Mouse (Mus musculus): ENCODE measurements around the gene C2cd6. TPM values are rescaled to one million over a fixed set of nuclear protein-coding genes. Genes with fewer than 3 reads are reported as not detected.
A peak's percentile ranks its signal among the peaks of the same experiment; 100 is the strongest.

The C2cd6 gene
- not detected in 2 replicates for polyA plus RNA-seq (2012)

- H3K9me3 ChIP-seq (ENCODE audit: control insufficient read depth, low read length): no peaks in the 10 kb centered on the region
- no peaks in the 10 kb centered on the region; the same call in 1 of the 2 replicates for H3K36me3 ChIP-seq (ENCODE audit: control insufficient read depth)
- H3K27me3 ChIP-seq (ENCODE audit: control insufficient read depth): no peaks in the 10 kb centered on the region
- H3K4me1 ChIP-seq (ENCODE audit: control insufficient read depth): no peaks in the 10 kb centered on the region
- H3K4me3 ChIP-seq (replicated peaks): no peak within 1 kb of the TSS
- no peak for TF ChIP-seq GATA1 (IDR thresholded peaks at IDR 0.05; ENCODE audit: low read length)
- no peak for TF ChIP-seq TAL1 (IDR thresholded peaks at IDR 0.05; ENCODE audit: low read length)
These were observed at the start of gene C2cd6 for GRCm38 (mm10) chr1:59094705-59095104. C2cd6 (minus strand) TSS chr1:59094900.

DNA sequence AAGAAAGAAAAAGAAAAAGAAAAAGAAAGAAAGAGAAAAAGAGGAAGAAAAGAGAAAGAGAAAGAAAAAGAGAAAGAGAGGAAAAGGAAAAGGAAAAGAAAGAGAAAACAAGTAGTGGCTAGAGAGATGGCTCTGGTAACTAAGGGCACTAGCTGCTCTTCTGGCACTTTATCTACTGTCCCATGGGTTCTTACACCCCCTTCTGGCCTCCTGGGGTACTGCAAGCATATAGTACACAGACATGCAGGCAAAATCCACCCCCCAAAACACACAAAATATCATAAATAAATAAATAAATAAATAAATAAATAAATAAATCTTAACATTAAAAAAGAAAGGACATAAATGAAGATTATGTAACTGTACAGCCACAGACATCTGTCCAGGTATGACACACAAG, 48.1 kb upstream of the C2cd6 start:
- TF ChIP-seq TAL1 (IDR thresholded peaks at IDR 0.05; ENCODE audit: low read length) (no peak), GATA1 (IDR thresholded peaks at IDR 0.05; ENCODE audit: low read length) (no peak)
- Histone ChIP-seq H3K4me3 (replicated peaks) (no peak overlapping the region), H3K36me3 (ENCODE audit: control insufficient read depth) (no peaks in the 10 kb centered on the region)

DNA sequence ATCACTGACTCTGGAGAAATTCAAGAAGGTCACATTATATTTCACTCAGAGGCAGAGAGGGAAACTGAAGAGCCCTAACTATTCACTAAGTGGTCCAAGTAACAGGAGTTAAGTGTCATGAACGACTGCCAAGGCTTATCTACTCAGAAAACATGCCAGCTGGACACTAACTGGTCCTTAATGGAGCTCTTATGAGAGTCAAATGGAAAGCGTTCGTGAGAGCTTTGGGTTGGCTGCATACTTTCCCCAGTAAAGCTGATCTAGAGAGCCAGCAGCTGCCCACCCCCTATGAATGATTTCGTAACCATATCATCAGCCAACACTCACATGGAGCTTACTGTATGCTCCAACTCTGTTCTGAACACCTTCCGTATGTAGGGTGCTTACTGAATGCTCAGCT, 39.7 kb upstream of the C2cd6 start:
- no peaks in the 10 kb centered on the region; the same call in 1 of the 2 replicates for H3K4me1 ChIP-seq (ENCODE audit: control insufficient read depth)
- no peak for TF ChIP-seq GATA1 (IDR thresholded peaks at IDR 0.05; ENCODE audit: low read length)
- no peak for TF ChIP-seq TAL1 (IDR thresholded peaks at IDR 0.05; ENCODE audit: low read length)
- H3K36me3 ChIP-seq (ENCODE audit: control insufficient read depth): no peaks in the 10 kb centered on the region
- no peak overlapping the region for H3K4me3 ChIP-seq (replicated peaks)
- H3K9me3 ChIP-seq (ENCODE audit: control insufficient read depth, low read length): no peaks in the 10 kb centered on the region
- H3K27me3 ChIP-seq (ENCODE audit: control insufficient read depth): no peaks in the 10 kb centered on the region

More for the DNA sequence above, 48.1 kb upstream of the C2cd6 start:
- H3K27me3 ChIP-seq (ENCODE audit: control insufficient read depth): no peaks in the 10 kb centered on the region
- no peaks in the 10 kb centered on the region; the same call in none of the 2 replicates for H3K4me1 ChIP-seq (ENCODE audit: control insufficient read depth)
- no peaks in the 10 kb centered on the region for H3K9me3 ChIP-seq (ENCODE audit: control insufficient read depth, low read length)

GRCm38 (mm10) chr1:59128879-59129278, 34.2 kb upstream of the C2cd6 start:
- Histone ChIP-seq H3K4me3 (replicated peaks) (no peak overlapping the region), H3K27me3 (ENCODE audit: control insufficient read depth) (no peaks in the 10 kb centered on the region), H3K4me1 (ENCODE audit: control insufficient read depth) (no peaks in the 10 kb centered on the region), H3K9me3 (ENCODE audit: control insufficient read depth, low read length) (no peaks in the 10 kb centered on the region), H3K36me3 (ENCODE audit: control insufficient read depth) (no peaks in the 10 kb centered on the region)
- no peak for TF ChIP-seq TAL1 (IDR thresholded peaks at IDR 0.05; ENCODE audit: low read length)
- TF ChIP-seq GATA1 (IDR thresholded peaks at IDR 0.05; ENCODE audit: low read length): no peak

GRCm38 (mm10) chr1:59125558-59125957, 30.9 kb upstream of the C2cd6 start:
- no peaks in the 10 kb centered on the region for H3K36me3 ChIP-seq (ENCODE audit: control insufficient read depth)
- TF ChIP-seq TAL1 (IDR thresholded peaks at IDR 0.05; ENCODE audit: low read length) (no peak), GATA1 (IDR thresholded peaks at IDR 0.05; ENCODE audit: low read length) (no peak)
- H3K4me1 ChIP-seq (ENCODE audit: control insufficient read depth): peaks cover 5% of the 10 kb centered on the region
- H3K4me3 ChIP-seq (replicated peaks): no peak overlapping the region
- H3K27me3 ChIP-seq (ENCODE audit: control insufficient read depth): no peaks in the 10 kb centered on the region
- H3K9me3 ChIP-seq (ENCODE audit: control insufficient read depth, low read length): no peaks in the 10 kb centered on the region

- TF ChIP-seq TAL1 (IDR thresholded peaks at IDR 0.05; ENCODE audit: low read length) (no peak), GATA1 (IDR thresholded peaks at IDR 0.05; ENCODE audit: low read length) (no peak)
- Histone ChIP-seq H3K9me3 (ENCODE audit: control insufficient read depth, low read length) (no peaks in the 10 kb centered on the region), H3K4me1 (ENCODE audit: control insufficient read depth) (peaks cover 19% of the 10 kb centered on the region), H3K4me3 (replicated peaks) (peak within 1 kb of the TSS; percentile 84), H3K27me3 (ENCODE audit: control insufficient read depth) (no peaks in the 10 kb centered on the region), H3K36me3 (ENCODE audit: control insufficient read depth) (no peaks in the 10 kb centered on the region; the same call in 1 of the 2 replicates)
These were observed 25.2 kb upstream of the C2cd6 start, which contains the start of gene Tmem237 for GRCm38 (mm10) chr1:59119720-59120457. Tmem237 (minus strand) TSS chr1:59120408.

- H3K4me3 ChIP-seq (replicated peaks): no peak overlapping the region
- no peaks in the 10 kb centered on the region for H3K27me3 ChIP-seq (ENCODE audit: control insufficient read depth)
- peaks cover 3% of the 10 kb centered on the region for H3K4me1 ChIP-seq (ENCODE audit: control insufficient read depth)
- H3K36me3 ChIP-seq (ENCODE audit: control insufficient read depth): peaks cover 3% of the 10 kb centered on the region; the same call in 1 of the 2 replicates
- H3K9me3 ChIP-seq (ENCODE audit: control insufficient read depth, low read length): no peaks in the 10 kb centered on the region
- TF ChIP-seq TAL1 (IDR thresholded peaks at IDR 0.05; ENCODE audit: low read length) (no peak), GATA1 (IDR thresholded peaks at IDR 0.05; ENCODE audit: low read length) (no peak)
These were observed 15.8 kb upstream of the C2cd6 start for GRCm38 (mm10) chr1:59110524-59110923.

DNA sequence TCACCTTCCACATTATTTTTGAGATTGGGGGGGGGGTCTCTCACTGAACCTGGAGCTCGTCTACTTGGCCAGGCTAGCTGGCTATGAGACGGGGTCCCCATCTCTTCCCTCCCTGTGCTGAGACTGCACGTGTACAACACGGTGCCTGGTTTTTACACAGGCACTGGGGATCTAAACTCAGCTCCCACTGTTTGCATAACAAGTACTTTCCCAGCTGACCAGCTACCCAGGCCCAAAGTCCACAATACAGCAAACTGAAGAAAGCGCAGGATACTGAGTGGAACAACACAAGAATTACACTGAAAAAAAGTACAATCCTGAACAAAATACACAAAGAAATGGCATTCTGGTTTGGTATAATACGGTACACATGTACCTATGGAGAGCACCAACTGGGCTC, 7.4 kb upstream of the C2cd6 start:
- Histone ChIP-seq H3K27me3 (ENCODE audit: control insufficient read depth) (no peaks in the 10 kb centered on the region), H3K36me3 (ENCODE audit: control insufficient read depth) (no peaks in the 10 kb centered on the region; the same call in 1 of the 2 replicates), H3K4me1 (ENCODE audit: control insufficient read depth) (no peaks in the 10 kb centered on the region), H3K9me3 (ENCODE audit: control insufficient read depth, low read length) (no peaks in the 10 kb centered on the region), H3K4me3 (replicated peaks) (no peak overlapping the region)
- TF ChIP-seq GATA1 (IDR thresholded peaks at IDR 0.05; ENCODE audit: low read length) (no peak), TAL1 (IDR thresholded peaks at IDR 0.05; ENCODE audit: low read length) (no peak)

- Histone ChIP-seq H3K4me3 (replicated peaks) (no peak overlapping the region), H3K36me3 (ENCODE audit: control insufficient read depth) (no peaks in the 10 kb centered on the region; the same call in 1 of the 2 replicates), H3K9me3 (ENCODE audit: control insufficient read depth, low read length) (no peaks in the 10 kb centered on the region), H3K27me3 (ENCODE audit: control insufficient read depth) (no peaks in the 10 kb centered on the region), H3K4me1 (ENCODE audit: control insufficient read depth) (no peaks in the 10 kb centered on the region)
- no peak for TF ChIP-seq TAL1 (IDR thresholded peaks at IDR 0.05; ENCODE audit: low read length)
- TF ChIP-seq GATA1 (IDR thresholded peaks at IDR 0.05; ENCODE audit: low read length): no peak
These were observed 6.3 kb upstream of the C2cd6 start for GRCm38 (mm10) chr1:59101020-59101419.
